Mouse (Mus musculus): Measurements from ENCODE around the gene Arhgap45. TPM values are rescaled to one million over a fixed set of nuclear protein-coding genes. Genes with fewer than 3 reads are reported as not detected.

Arhgap45 gene
- polyA plus RNA-seq, 2 experiments = 7.9 to 20.9 TPM

- no peaks in the 10 kb centered on the region for H3K9me3 ChIP-seq (ENCODE audit: control insufficient read depth, low read length)
- peak overlapping the region; percentile 42 to 49 for H3K4me3 ChIP-seq (ENCODE audit: insufficient read depth in 1 of 2, low read depth in 2 of 2, low read length in 2 of 2)
- H3K4me2 ChIP-seq (ENCODE audit: low read depth) = peak overlapping the region; percentile 85
- WGBS (ENCODE audit: insufficient replicate concordance) = 38% methylated on average over 16 of the region's 16 CpGs
- DNase-seq (ENCODE audit: low read depth in 3 of 3, low spot score in 3 of 3) (peak; percentile 63 to 77 (median 71)), ATAC-seq (ENCODE audit: insufficient read depth) (peak; percentile 89)
- peaks cover 17 to 25% of the 10 kb centered on the region in 2 experiments for H3K4me1 ChIP-seq (replicated peaks; ENCODE audit: control insufficient read depth in 2 of 2, insufficient read depth in 2 of 2, low read length in 1 of 2)
- H3K9ac ChIP-seq (replicated peaks) = peak overlapping the region; percentile 70
- H3K27me3 ChIP-seq (ENCODE audit: control insufficient read depth, insufficient read depth, low read length) = no peaks in the 10 kb centered on the region
- TF ChIP-seq EP300 (IDR thresholded peaks at IDR 0.05; ENCODE audit: low read depth) (no peak), CTCF (IDR thresholded peaks at IDR 0.05; ENCODE audit: low read depth) (no peak)
- H3K36me3 ChIP-seq (replicated peaks; ENCODE audit: control insufficient read depth, insufficient read depth, low read depth) = peaks cover 29% of the 10 kb centered on the region
- H3K27ac ChIP-seq = peak overlapping the region; percentile 95
These were observed 64.1 kb downstream of the Arhgap45 start for GRCm38 (mm10) chr10:80080396-80081070.

Other genes starting within 250 kb of the Arhgap45 start
Only the 30 nearest of the 34 such genes appear.
- 1.6 TPM in 2 replicates for gene Prss57, start 225.7 kb upstream of the Arhgap45 start, polyA plus RNA-seq (2012; rRNA removed)
- 3.2 and 4.9 TPM in 2 replicates for gene Prss57, start 225.7 kb upstream of the Arhgap45 start, polyA plus RNA-seq (2014; fragmentation: Nextera tagmentation; extraction: Ambion mirVana)
- gene Palm, start 223.1 kb upstream of the Arhgap45 start, polyA plus RNA-seq (2012; rRNA removed) = 3.4 and 3.5 TPM in 2 replicates
- 4.0 and 4.1 TPM in 2 replicates for gene Palm, start 223.1 kb upstream of the Arhgap45 start, polyA plus RNA-seq (2014; fragmentation: Nextera tagmentation; extraction: Ambion mirVana)
- gene Misp, start 195.7 kb upstream of the Arhgap45 start, polyA plus RNA-seq (2012; rRNA removed) = 0.13 and 0.18 TPM in 2 replicates
- gene Misp, start 195.7 kb upstream of the Arhgap45 start, polyA plus RNA-seq (2014; fragmentation: Nextera tagmentation; extraction: Ambion mirVana) = 0.41 TPM in 1 of 2 replicates, not detected in the other
- gene Ptbp1, start 162.2 kb upstream of the Arhgap45 start, polyA plus RNA-seq (2012; rRNA removed) = 118 and 126 TPM in 2 replicates
- gene Ptbp1, start 162.2 kb upstream of the Arhgap45 start, polyA plus RNA-seq (2014; fragmentation: Nextera tagmentation; extraction: Ambion mirVana) = 84.5 and 99.8 TPM in 2 replicates
- gene Prtn3, start 142.2 kb upstream of the Arhgap45 start, polyA plus RNA-seq (2012; rRNA removed) = 133 and 152 TPM in 2 replicates
- 86.8 and 132 TPM in 2 replicates for gene Prtn3, start 142.2 kb upstream of the Arhgap45 start, polyA plus RNA-seq (2014; fragmentation: Nextera tagmentation; extraction: Ambion mirVana)
- 6.7 and 7.0 TPM in 2 replicates for gene Plppr3, start 142.0 kb upstream of the Arhgap45 start, polyA plus RNA-seq (2012; rRNA removed)
- gene Plppr3, start 142.0 kb upstream of the Arhgap45 start, polyA plus RNA-seq (2014; fragmentation: Nextera tagmentation; extraction: Ambion mirVana) = 2.8 and 3.0 TPM in 2 replicates
- 52.2 and 61.9 TPM in 2 replicates for gene Elane, start 130.4 kb upstream of the Arhgap45 start, polyA plus RNA-seq (2012; rRNA removed)
- 116 and 151 TPM in 2 replicates for gene Elane, start 130.4 kb upstream of the Arhgap45 start, polyA plus RNA-seq (2014; fragmentation: Nextera tagmentation; extraction: Ambion mirVana)
- gene Cfd, start 125.8 kb upstream of the Arhgap45 start, polyA plus RNA-seq (2012; rRNA removed) = 0.14 and 0.29 TPM in 2 replicates
- not detected in 2 replicates for gene Cfd, start 125.8 kb upstream of the Arhgap45 start, polyA plus RNA-seq (2014; fragmentation: Nextera tagmentation; extraction: Ambion mirVana)
- gene Med16, start 107.7 kb upstream of the Arhgap45 start, polyA plus RNA-seq (2012; rRNA removed) = 13.3 and 14.3 TPM in 2 replicates
- 10.0 and 12.0 TPM in 2 replicates for gene Med16, start 107.7 kb upstream of the Arhgap45 start, polyA plus RNA-seq (2014; fragmentation: Nextera tagmentation; extraction: Ambion mirVana)
- not detected in 2 replicates for gene Gm26602, start 105.8 kb upstream of the Arhgap45 start, polyA plus RNA-seq (2012; rRNA removed)
- not detected in 2 replicates for gene Gm26602, start 105.8 kb upstream of the Arhgap45 start, polyA plus RNA-seq (2014; fragmentation: Nextera tagmentation; extraction: Ambion mirVana)
- gene Kiss1r, start 99.7 kb upstream of the Arhgap45 start, polyA plus RNA-seq (2012; rRNA removed) = 0.17 and 0.30 TPM in 2 replicates
- 0.11 TPM in 1 of 2 replicates, not detected in the other for gene Kiss1r, start 99.7 kb upstream of the Arhgap45 start, polyA plus RNA-seq (2014; fragmentation: Nextera tagmentation; extraction: Ambion mirVana)
- gene R3hdm4, start 95.4 kb upstream of the Arhgap45 start, polyA plus RNA-seq (2012; rRNA removed) = 34.7 and 41.4 TPM in 2 replicates
- 38.5 and 46.0 TPM in 2 replicates for gene R3hdm4, start 95.4 kb upstream of the Arhgap45 start, polyA plus RNA-seq (2014; fragmentation: Nextera tagmentation; extraction: Ambion mirVana)
- 5.5 and 6.4 TPM in 2 replicates for gene Arid3a, start 89.6 kb upstream of the Arhgap45 start, polyA plus RNA-seq (2012; rRNA removed)
- gene Arid3a, start 89.6 kb upstream of the Arhgap45 start, polyA plus RNA-seq (2014; fragmentation: Nextera tagmentation; extraction: Ambion mirVana) = 3.4 and 3.9 TPM in 2 replicates
- gene Wdr18, start 56.5 kb upstream of the Arhgap45 start, polyA plus RNA-seq (2012; rRNA removed) = 22.3 and 24.7 TPM in 2 replicates
- gene Wdr18, start 56.5 kb upstream of the Arhgap45 start, polyA plus RNA-seq (2014; fragmentation: Nextera tagmentation; extraction: Ambion mirVana) = 58.4 TPM in 2 replicates
- 0.01 and 0.03 TPM in 2 replicates for gene Grin3b, start 45.9 kb upstream of the Arhgap45 start, polyA plus RNA-seq (2012; rRNA removed)
- 0.13 TPM in 1 of 2 replicates, not detected in the other for gene Grin3b, start 45.9 kb upstream of the Arhgap45 start, polyA plus RNA-seq (2014; fragmentation: Nextera tagmentation; extraction: Ambion mirVana)
- 59.7 and 79.7 TPM in 2 replicates for gene Tmem259, start 32.3 kb upstream of the Arhgap45 start, polyA plus RNA-seq (2012; rRNA removed)
- 5.9 and 8.6 TPM in 2 replicates for gene Tmem259, start 32.3 kb upstream of the Arhgap45 start, polyA plus RNA-seq (2014; fragmentation: Nextera tagmentation; extraction: Ambion mirVana)
- 14.3 and 15.8 TPM in 2 replicates for gene Cnn2, start 28.1 kb upstream of the Arhgap45 start, polyA plus RNA-seq (2012; rRNA removed)
- gene Cnn2, start 28.1 kb upstream of the Arhgap45 start, polyA plus RNA-seq (2014; fragmentation: Nextera tagmentation; extraction: Ambion mirVana) = 33.8 and 39.7 TPM in 2 replicates
- 11.2 and 12.7 TPM in 2 replicates for gene Abca7, start 20.2 kb upstream of the Arhgap45 start, polyA plus RNA-seq (2012; rRNA removed)
- 4.9 and 6.0 TPM in 2 replicates for gene Abca7, start 20.2 kb upstream of the Arhgap45 start, polyA plus RNA-seq (2014; fragmentation: Nextera tagmentation; extraction: Ambion mirVana)
- 77.0 and 121 TPM in 2 replicates for gene Polr2e, start 23.1 kb downstream of the Arhgap45 start, polyA plus RNA-seq (2012; rRNA removed)
- gene Polr2e, start 23.1 kb downstream of the Arhgap45 start, polyA plus RNA-seq (2014; fragmentation: Nextera tagmentation; extraction: Ambion mirVana) = 88.0 and 90.2 TPM in 2 replicates
- 274 and 388 TPM in 2 replicates for gene Gpx4, start 30.5 kb downstream of the Arhgap45 start, polyA plus RNA-seq (2012; rRNA removed)
- gene Gpx4, start 30.5 kb downstream of the Arhgap45 start, polyA plus RNA-seq (2014; fragmentation: Nextera tagmentation; extraction: Ambion mirVana) = 705 and 724 TPM in 2 replicates
- gene Sbno2, start 88.9 kb downstream of the Arhgap45 start, polyA plus RNA-seq (2012; rRNA removed) = 10.0 and 10.1 TPM in 2 replicates
- 6.6 and 7.6 TPM in 2 replicates for gene Sbno2, start 88.9 kb downstream of the Arhgap45 start, polyA plus RNA-seq (2014; fragmentation: Nextera tagmentation; extraction: Ambion mirVana)
- 80.5 and 88.8 TPM in 2 replicates for gene Stk11, start 99.2 kb downstream of the Arhgap45 start, polyA plus RNA-seq (2012; rRNA removed)
- gene Stk11, start 99.2 kb downstream of the Arhgap45 start, polyA plus RNA-seq (2014; fragmentation: Nextera tagmentation; extraction: Ambion mirVana) = 17.4 and 18.9 TPM in 2 replicates
- gene Atp5d, start 122.0 kb downstream of the Arhgap45 start, polyA plus RNA-seq (2012; rRNA removed) = 196 and 211 TPM in 2 replicates
- 249 and 270 TPM in 2 replicates for gene Atp5d, start 122.0 kb downstream of the Arhgap45 start, polyA plus RNA-seq (2014; fragmentation: Nextera tagmentation; extraction: Ambion mirVana)
- gene Cbarp, start 124.2 kb downstream of the Arhgap45 start, polyA plus RNA-seq (2012; rRNA removed) = 1.8 and 2.2 TPM in 2 replicates
- 0.42 and 1.1 TPM in 2 replicates for gene Cbarp, start 124.2 kb downstream of the Arhgap45 start, polyA plus RNA-seq (2014; fragmentation: Nextera tagmentation; extraction: Ambion mirVana)
- gene Midn, start 131.6 kb downstream of the Arhgap45 start, polyA plus RNA-seq (2012; rRNA removed) = 9.1 and 10.3 TPM in 2 replicates
- gene Midn, start 131.6 kb downstream of the Arhgap45 start, polyA plus RNA-seq (2014; fragmentation: Nextera tagmentation; extraction: Ambion mirVana) = 5.1 and 5.7 TPM in 2 replicates
- 19.4 and 19.8 TPM in 2 replicates for gene Cirbp, start 149.3 kb downstream of the Arhgap45 start, polyA plus RNA-seq (2012; rRNA removed)
- gene Cirbp, start 149.3 kb downstream of the Arhgap45 start, polyA plus RNA-seq (2014; fragmentation: Nextera tagmentation; extraction: Ambion mirVana) = 10.1 and 10.7 TPM in 2 replicates
- 6.8 and 6.9 TPM in 2 replicates for gene 1600002K03Rik, start 156.3 kb downstream of the Arhgap45 start, polyA plus RNA-seq (2012; rRNA removed)
- gene 1600002K03Rik, start 156.3 kb downstream of the Arhgap45 start, polyA plus RNA-seq (2014; fragmentation: Nextera tagmentation; extraction: Ambion mirVana) = 10.6 and 13.2 TPM in 2 replicates
- gene Efna2, start 162.8 kb downstream of the Arhgap45 start, polyA plus RNA-seq (2012; rRNA removed) = 0.40 and 0.47 TPM in 2 replicates
- gene Efna2, start 162.8 kb downstream of the Arhgap45 start, polyA plus RNA-seq (2014; fragmentation: Nextera tagmentation; extraction: Ambion mirVana) = 0.51 and 0.52 TPM in 2 replicates
- gene Mum1, start 209.8 kb downstream of the Arhgap45 start, polyA plus RNA-seq (2012; rRNA removed) = 12.9 and 18.8 TPM in 2 replicates
- gene Mum1, start 209.8 kb downstream of the Arhgap45 start, polyA plus RNA-seq (2014; fragmentation: Nextera tagmentation; extraction: Ambion mirVana) = 13.2 and 13.8 TPM in 2 replicates
- gene Ndufs7, start 232.5 kb downstream of the Arhgap45 start, polyA plus RNA-seq (2012; rRNA removed) = 189 and 256 TPM in 2 replicates
- 272 and 285 TPM in 2 replicates for gene Ndufs7, start 232.5 kb downstream of the Arhgap45 start, polyA plus RNA-seq (2014; fragmentation: Nextera tagmentation; extraction: Ambion mirVana)

Data from liver, embryonic 14.5 days (tissue).